In the genomic region with DNA sequence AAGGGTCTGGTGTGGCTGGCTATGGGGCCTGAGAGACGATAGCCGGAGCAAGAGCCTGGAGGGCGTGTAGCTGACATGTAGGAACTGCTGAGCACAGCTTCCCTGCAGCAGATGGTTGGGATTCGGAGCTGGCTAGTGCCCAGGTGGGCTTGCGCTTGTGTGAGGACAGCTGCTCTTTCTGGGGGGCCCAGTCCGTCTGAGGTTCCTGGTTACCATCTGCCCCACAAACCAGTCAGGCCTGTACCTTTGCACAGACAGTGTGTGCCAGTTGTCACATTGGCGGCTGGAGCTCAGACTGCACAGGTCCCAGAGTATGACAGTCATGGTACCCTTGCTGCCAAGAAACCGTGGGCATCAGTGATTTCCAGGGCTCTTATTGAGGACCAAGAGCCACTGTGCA, we compare ENCODE assay signal across 15 mouse cellular contexts. TPM values are rescaled to one million over a fixed set of nuclear protein-coding genes. Genes with fewer than 3 reads are reported as not detected.
DNase-seq lines count a peak whose midpoint lies in the region; ATAC-seq lines count a peak whose summit lies in the region.
"Had no signal": no experiment of that assay in that cellular context is flagged by ENCODE, and none has a peak within 500 bp of the region (broad histone marks: within the 10 kb centered on the region; RNA-seq: fewer than 3 reads in every experiment).

No protein-coding gene starts in this region.

- H3K27ac ChIP-seq in heart, embryonic 10.5 days: peak overlapping the region; percentile 81
- peak overlapping the region; percentile 54 for H3K27ac ChIP-seq in neural tube, embryonic 13.5 days (replicated peaks)
- H3K27ac ChIP-seq in neural tube, embryonic 15.5 days (replicated peaks): no peak overlapping the region
- peak overlapping the region; percentile 11; the same call in 1 of the 2 replicates for H3K27ac ChIP-seq in forebrain, embryonic 14.5 days (ENCODE audit: low read depth, low read length)
- peak overlapping the region; percentile 95 for H3K27ac ChIP-seq in liver, embryonic 15.5 days (replicated peaks)
- H3K27ac ChIP-seq: gastrocnemius, adult 2 months; kidney, postnatal 0 days; limb, embryonic 13.5 days had no signal

- no peak overlapping the region for H3K4me3 ChIP-seq in heart, embryonic 10.5 days
- H3K4me3 ChIP-seq in neural tube, embryonic 13.5 days: no peak overlapping the region
- no peak overlapping the region for H3K4me3 ChIP-seq in neural tube, embryonic 15.5 days (replicated peaks)
- no peak overlapping the region for H3K4me3 ChIP-seq in forebrain, embryonic 14.5 days (ENCODE audit: low read depth, low read length)
- no peak overlapping the region for H3K4me3 ChIP-seq in liver, embryonic 15.5 days (replicated peaks)
- H3K4me3 ChIP-seq: gastrocnemius, adult 2 months; limb, embryonic 13.5 days; stomach, embryonic 15.5 days had no signal

- no peak for ATAC-seq in neural tube, embryonic 13.5 days (ENCODE audit: low read depth)
- ATAC-seq in neural tube, embryonic 15.5 days (ENCODE audit: low FRiP score): no peak
- ATAC-seq in forebrain, embryonic 14.5 days: peak; percentile 54; the same call in 1 of the 2 replicates
- no peak for ATAC-seq in liver, embryonic 15.5 days (ENCODE audit: insufficient read depth)
- no peak for ATAC-seq in activated CD4-positive, CD25-positive, alpha-beta regulatory T cell, adult 4 months

- H3K4me2 ChIP-seq in neural tube, embryonic 13.5 days: no peak overlapping the region
- H3K4me2 ChIP-seq in neural tube, embryonic 15.5 days: no peak overlapping the region
- no peak overlapping the region for H3K4me2 ChIP-seq in forebrain, embryonic 14.5 days (ENCODE audit: low read length)
- H3K4me2 ChIP-seq in liver, embryonic 15.5 days: peak overlapping the region; percentile 71
- H3K4me2 ChIP-seq: limb, embryonic 13.5 days; stomach, embryonic 15.5 days had no signal

- peaks cover 100% of the 10 kb centered on the region for H3K4me1 ChIP-seq in heart, embryonic 10.5 days
- peaks cover 23% of the 10 kb centered on the region for H3K4me1 ChIP-seq in neural tube, embryonic 13.5 days (replicated peaks)
- peaks cover 15% of the 10 kb centered on the region for H3K4me1 ChIP-seq in neural tube, embryonic 15.5 days
- 0 out of 2 replicates have a peak, but pooled peaks cover 2% of the 10 kb centered on the region for H3K4me1 ChIP-seq in forebrain, embryonic 14.5 days (ENCODE audit: control insufficient read depth, insufficient read depth, low read length)
- H3K4me1 ChIP-seq in liver, embryonic 15.5 days (replicated peaks): peaks cover 100% of the 10 kb centered on the region

- 87% methylated on average over 8 of the region's 8 CpGs for WGBS in heart, embryonic 10.5 days
- WGBS in neural tube, embryonic 13.5 days: 64% methylated on average over 8 of the region's 8 CpGs
- 67% methylated on average over 8 of the region's 8 CpGs for WGBS in neural tube, embryonic 15.5 days
- WGBS in forebrain, embryonic 14.5 days: 62% methylated on average over 8 of the region's 8 CpGs
- 77% methylated on average over 8 of the region's 8 CpGs for WGBS in liver, embryonic 15.5 days (ENCODE audit: insufficient replicate concordance)

- DNase-seq in heart, embryonic 10.5 days (ENCODE audit: low spot score): no peak
- DNase-seq in heart, postnatal 10 days: no peak
- peak; percentile 74 for DNase-seq in forebrain, embryonic 14.5 days (ENCODE audit: low spot score)
- no peak for DNase-seq in adrenal gland, adult (ENCODE audit: inconsistent age in 2 of 2, low spot score in 1 of 2)
- DNase-seq: gastrocnemius, adult 2 months; heart, postnatal 14 days had no signal

- no peaks in the 10 kb centered on the region for H3K9me3 ChIP-seq in heart, embryonic 10.5 days
- no peaks in the 10 kb centered on the region for H3K9me3 ChIP-seq in neural tube, embryonic 13.5 days
- no peaks in the 10 kb centered on the region for H3K9me3 ChIP-seq in neural tube, embryonic 15.5 days (replicated peaks)
- no peaks in the 10 kb centered on the region for H3K9me3 ChIP-seq in forebrain, embryonic 14.5 days (replicated peaks; ENCODE audit: control insufficient read depth, low read length)
- no peaks in the 10 kb centered on the region for H3K9me3 ChIP-seq in liver, embryonic 15.5 days (replicated peaks)
- H3K9me3 ChIP-seq: limb, embryonic 13.5 days; stomach, embryonic 15.5 days had no signal

- peaks cover 67% of the 10 kb centered on the region for H3K36me3 ChIP-seq in heart, embryonic 10.5 days
- H3K36me3 ChIP-seq in neural tube, embryonic 13.5 days: no peaks in the 10 kb centered on the region
- H3K36me3 ChIP-seq in neural tube, embryonic 15.5 days: no peaks in the 10 kb centered on the region
- no peaks in the 10 kb centered on the region for H3K36me3 ChIP-seq in forebrain, embryonic 14.5 days (ENCODE audit: control insufficient read depth, insufficient read depth, low read length)
- H3K36me3 ChIP-seq in liver, embryonic 15.5 days (replicated peaks): peaks cover 93% of the 10 kb centered on the region

- no peaks in the 10 kb centered on the region for H3K27me3 ChIP-seq in heart, embryonic 10.5 days (ENCODE audit: insufficient read depth, poor library complexity, severe bottlenecking)
- H3K27me3 ChIP-seq in neural tube, embryonic 13.5 days: no peaks in the 10 kb centered on the region; the same call in 1 of the 2 replicates
- H3K27me3 ChIP-seq in neural tube, embryonic 15.5 days (replicated peaks): no peaks in the 10 kb centered on the region
- no peaks in the 10 kb centered on the region for H3K27me3 ChIP-seq in forebrain, embryonic 14.5 days (replicated peaks; ENCODE audit: control insufficient read depth, insufficient read depth, low read length)
- no peaks in the 10 kb centered on the region for H3K27me3 ChIP-seq in liver, embryonic 15.5 days
- H3K27me3 ChIP-seq: limb, embryonic 13.5 days; stomach, embryonic 15.5 days had no signal

- 0 out of 2 replicates have a peak overlapping the region, but pooled peaks have one; percentile 17 for H3K9ac ChIP-seq in neural tube, embryonic 13.5 days
- H3K9ac ChIP-seq in neural tube, embryonic 15.5 days (replicated peaks): no peak overlapping the region
- H3K9ac ChIP-seq in forebrain, embryonic 14.5 days (ENCODE audit: low read length): no peak overlapping the region
- H3K9ac ChIP-seq in liver, embryonic 15.5 days: peak overlapping the region; percentile 65; the same call in 1 of the 2 replicates
- H3K9ac ChIP-seq: limb, embryonic 13.5 days; stomach, embryonic 15.5 days had no signal

- intact Hi-C loops in heart, postnatal 10 days (cut with DNase I): no loop called here

RNA-seq across cellular contexts. Expression of a gene that starts 25.9 kb away (rescaled TPM):
- 5.7 and 12.8 TPM in 2 replicates for polyA plus RNA-seq in heart, embryonic 10.5 days (2016; fragmentation: Nextera tagmentation; extraction: Ambion mirVana)
- total RNA-seq in heart, postnatal 10 days (2021): 10 to 100 TPM; 35.3 to 38.0 TPM
- 0.83 and 0.89 TPM in 2 replicates for polyA plus RNA-seq in neural tube, embryonic 13.5 days (2015; fragmentation: Nextera tagmentation; extraction: Ambion mirVana)
- polyA plus RNA-seq in neural tube, embryonic 15.5 days (2015; fragmentation: Nextera tagmentation; extraction: Ambion mirVana): 1.00 and 1.4 TPM in 2 replicates
- polyA plus RNA-seq in forebrain, embryonic 14.5 days (2014; fragmentation: Nextera tagmentation; extraction: Ambion mirVana): 0.41 and 0.47 TPM in 2 replicates
- polyA plus RNA-seq in liver, embryonic 15.5 days (2015; fragmentation: Nextera tagmentation; extraction: Ambion mirVana): 12.0 and 14.9 TPM in 2 replicates
- 1 to 10 TPM; 1.7 to 2.2 TPM for polyA plus RNA-seq in activated CD4-positive, CD25-positive, alpha-beta regulatory T cell, adult 4 months (2017; shearing (Covaris generic))

RNA-seq across cellular contexts. Expression of a gene that starts 52.7 kb away (rescaled TPM):
- polyA plus RNA-seq in heart, embryonic 10.5 days (2016; fragmentation: Nextera tagmentation; extraction: Ambion mirVana): not detected in 2 replicates
- total RNA-seq in heart, postnatal 10 days (2021): not detected
- not detected in 2 replicates for polyA plus RNA-seq in neural tube, embryonic 13.5 days (2015; fragmentation: Nextera tagmentation; extraction: Ambion mirVana)
- polyA plus RNA-seq in neural tube, embryonic 15.5 days (2015; fragmentation: Nextera tagmentation; extraction: Ambion mirVana): 0.12 TPM in 1 of 2 replicates, not detected in the other
- polyA plus RNA-seq in forebrain, embryonic 14.5 days (2014; fragmentation: Nextera tagmentation; extraction: Ambion mirVana): not detected in 2 replicates
- polyA plus RNA-seq in liver, embryonic 15.5 days (2015; fragmentation: Nextera tagmentation; extraction: Ambion mirVana): not detected in 2 replicates
- polyA plus RNA-seq in activated CD4-positive, CD25-positive, alpha-beta regulatory T cell, adult 4 months (2017; shearing (Covaris generic)): not detected
- total RNA-seq: adrenal gland, postnatal 4 days; gastrocnemius, adult 2 months; heart, postnatal 14 days had no signal
- polyA plus RNA-seq: embryonic facial prominence, embryonic 11.5 days; kidney, postnatal 0 days; stomach, embryonic 15.5 days had no signal

Comparison
In these comparisons a context has a peak if more than half of its experiments do, and no peak if none do; other contexts are left out.
1. H3K9ac ChIP-seq: peak in neural tube, embryonic 13.5 days (single experiment) and liver, embryonic 15.5 days (single experiment); none in neural tube, embryonic 15.5 days (single experiment) and forebrain, embryonic 14.5 days (single experiment).